Mouse (Mus musculus) liver (tissue): ENCODE measurements at regions not wholly inside any gene's neighbourhood (a gene's known extent, or its start where the extent isn't known, plus 50 kb on each side); places are given as distances from the start of the nearest gene placed in this dataset.

ENCODE experiments used
- DNase-seq: peaks from one replicate; pipeline ENCODE4 v3.0.0-alpha.2; 2020; ENCODE audit warnings: mixed read lengths

- no peak for DNase-seq
Measured at GRCm38 (mm10) chr14:14596057-14596809, 105.8 kb upstream of the Slc4a7 start.

GRCm38 (mm10) chr14:14599586-14599985 lies 102.5 kb upstream of the Slc4a7 start:
- no peak for DNase-seq

- no peak for DNase-seq
Measured at GRCm38 (mm10) chr14:14599990-14600389, 102.1 kb upstream of the Slc4a7 start.

GRCm38 (mm10) chr14:14603439-14603838 lies 98.6 kb upstream of the Slc4a7 start:
- no peak for DNase-seq

- no peak for DNase-seq
Measured at GRCm38 (mm10) chr14:14607074-14607473, 95.0 kb upstream of the Slc4a7 start.

GRCm38 (mm10) chr14:14612245-14612644 lies 89.8 kb upstream of the Slc4a7 start:
- no peak for DNase-seq

- no peak for DNase-seq
Measured at GRCm38 (mm10) chr14:14620316-14620715, 81.8 kb upstream of the Slc4a7 start.

GRCm38 (mm10) chr14:14628673-14629072 lies 73.4 kb upstream of the Slc4a7 start:
- no peak for DNase-seq

GRCm38 (mm10) chr14:14631750-14632149 lies 70.3 kb upstream of the Slc4a7 start:
- peak; percentile 10 for DNase-seq

- DNase-seq = peak; percentile 24
Measured at GRCm38 (mm10) chr14:14632471-14632870, 69.6 kb upstream of the Slc4a7 start.

- peak; percentile 7 for DNase-seq
Measured at GRCm38 (mm10) chr14:14632951-14633931, 68.8 kb upstream of the Slc4a7 start.

GRCm38 (mm10) chr14:14634021-14634420 lies 68.1 kb upstream of the Slc4a7 start:
- DNase-seq = no peak

- no peak for DNase-seq
Measured at GRCm38 (mm10) chr14:14639102-14640015, 62.7 kb upstream of the Slc4a7 start.

GRCm38 (mm10) chr14:14640023-14640441 lies 62.0 kb upstream of the Slc4a7 start:
- no peak for DNase-seq

- DNase-seq = no peak
Measured at GRCm38 (mm10) chr14:14640557-14640956, 61.5 kb upstream of the Slc4a7 start.

- no peak for DNase-seq
Measured at GRCm38 (mm10) chr14:14643533-14643932, 58.5 kb upstream of the Slc4a7 start.

- DNase-seq = no peak
Measured at GRCm38 (mm10) chr14:14645084-14645483, 57.0 kb upstream of the Slc4a7 start.
